Mouse (Mus musculus) MEL (cell line): ENCODE measurements around the gene Gm609. TPM values are rescaled to one million over a fixed set of nuclear protein-coding genes. Genes with fewer than 3 reads are reported as not detected.

ENCODE experiments used
- DNase-seq: peaks from one replicate; pipeline ENCODE4 v3.0.0; 2011; ENCODE audit warnings: low read depth, low spot score
- H3K27ac ChIP-seq: 2 replicates; pipeline ENCODE4 v1.5.1; 2012; ENCODE audit warnings: low read depth, mild to moderate bottlenecking, control low read depth, low read length, moderate library complexity; ENCODE audit not compliant: control insufficient read depth
- H3K27me3 ChIP-seq, 2 experiments: fragments of 150-350 bp in 1 of 2; sonication (generic) in 1 of 2; 2 replicates each; pipeline ENCODE4 v1.6.1; 2012; ENCODE audit warnings: low read length in 2 of 2, mild to moderate bottlenecking in 2 of 2, improper control_type of control experiment in 1 of 2, moderate library complexity in 1 of 2; ENCODE audit not compliant: insufficient read depth in 2 of 2, control insufficient read depth in 1 of 2
- H3K36me3 ChIP-seq, 2 experiments: 2 replicates each; pipeline ENCODE4 v1.6.1; 2012 to 2014; ENCODE audit warnings: low read length in 2 of 2, improper control_type of control experiment in 1 of 2, inconsistent platforms in 1 of 2, mild to moderate bottlenecking in 1 of 2; ENCODE audit not compliant: insufficient read depth in 2 of 2, control insufficient read depth in 1 of 2
- H3K4me1 ChIP-seq, 2 experiments: fragments of 150-350 bp in 1 of 2; sonication (generic) in 1 of 2; 2 replicates each; pipeline ENCODE4 v1.6.1; 2012; ENCODE audit warnings: low read length in 2 of 2, improper control_type of control experiment in 1 of 2, mild to moderate bottlenecking in 1 of 2; ENCODE audit not compliant: insufficient read depth in 2 of 2, control insufficient read depth in 1 of 2
- H3K4me3 ChIP-seq, 2 experiments: fragments of 150-350 bp in 1 of 2; sonication (generic) in 1 of 2; 2 replicates each; pipeline ENCODE4 v1.5.1; 2012; ENCODE audit warnings: low read depth in 2 of 2, low read length in 2 of 2, mild to moderate bottlenecking in 2 of 2, moderate library complexity in 2 of 2, control low read depth in 1 of 2, improper control_type of control experiment in 1 of 2; ENCODE audit not compliant: control insufficient read depth in 1 of 2, insufficient read depth in 1 of 2
- H3K79me2 ChIP-seq: 2 replicates; pipeline ENCODE4 v1.6.1; 2012; ENCODE audit warnings: mild to moderate bottlenecking, low read length, moderate library complexity; ENCODE audit not compliant: control insufficient read depth, poor library complexity, insufficient read depth
- H3K9ac ChIP-seq: 2 replicates; pipeline ENCODE4 v1.6.1; 2012; ENCODE audit warnings: low read depth, mild to moderate bottlenecking, control low read depth, low read length, moderate library complexity; ENCODE audit not compliant: control insufficient read depth, poor library complexity, severe bottlenecking
- H3K9me3 ChIP-seq: fragments of 150-350 bp; sonication (generic); replicated peaks from 2 replicates; pipeline ENCODE4 v1.6.1; 2012; ENCODE audit warnings: mild to moderate bottlenecking, low read length, improper control_type of control experiment, moderate library complexity; ENCODE audit not compliant: insufficient read depth
- BHLHE40 ChIP-seq: IDR thresholded peaks from 2 replicates; pipeline ENCODE4 v1.6.1; 2012; ENCODE audit warnings: low read depth, mild to moderate bottlenecking, inconsistent platforms, low read length, improper control_type of control experiment, borderline replicate concordance
- CHD1 ChIP-seq: IDR thresholded peaks from 2 replicates; pipeline ENCODE4 v1.6.1; 2012; ENCODE audit warnings: low read depth, mild to moderate bottlenecking, inconsistent platforms, low read length, improper control_type of control experiment
- GABPA ChIP-seq: IDR thresholded peaks from 2 replicates; pipeline ENCODE4 v1.6.1; 2012; ENCODE audit warnings: low read depth, mild to moderate bottlenecking, inconsistent platforms, low read length, improper control_type of control experiment, moderate library complexity
- KAT2A ChIP-seq: conservative IDR thresholded peaks from 2 replicates; pipeline ENCODE4 v1.6.1; 2012; ENCODE audit warnings: low read depth, low read length, improper control_type of control experiment, inconsistent platforms
- MAX ChIP-seq: IDR thresholded peaks from 2 replicates; pipeline ENCODE4 v1.6.1; 2011; ENCODE audit warnings: low read length, improper control_type of control experiment
- MAZ ChIP-seq: IDR thresholded peaks from 2 replicates; pipeline ENCODE4 v1.6.1; 2012; ENCODE audit warnings: low read depth, mild to moderate bottlenecking, inconsistent platforms, low read length, improper control_type of control experiment
- MEF2A ChIP-seq: IDR thresholded peaks from 2 replicates; pipeline ENCODE4 v1.6.1; 2014; ENCODE audit warnings: low read depth, mild to moderate bottlenecking, inconsistent platforms, low read length, improper control_type of control experiment; ENCODE audit not compliant: poor library complexity, insufficient replicate concordance, severe bottlenecking; ENCODE audit errors: extremely low read depth
- POLR2A ChIP-seq, 2 experiments: IDR thresholded peaks; 2 replicates each; pipeline ENCODE4 v1.6.1; 2011 to 2012; ENCODE audit warnings: low read length in 2 of 2, mild to moderate bottlenecking in 2 of 2, control low read depth in 1 of 2, improper control_type of control experiment in 1 of 2, low read depth in 1 of 2, moderate library complexity in 1 of 2; ENCODE audit not compliant: control insufficient read depth in 1 of 2, insufficient read depth in 1 of 2, poor library complexity in 1 of 2
- POLR2AphosphoS5 ChIP-seq: IDR thresholded peaks from 2 replicates; pipeline ENCODE4 v1.6.1; 2012; ENCODE audit warnings: low read depth, borderline replicate concordance, mild to moderate bottlenecking, inconsistent platforms, low read length, moderate library complexity, mixed read lengths
- RAD21 ChIP-seq: IDR thresholded peaks from 2 replicates; pipeline ENCODE4 v1.6.1; 2011; ENCODE audit warnings: mild to moderate bottlenecking, low read depth, low read length, improper control_type of control experiment
- TBP ChIP-seq: IDR thresholded peaks from 2 replicates; pipeline ENCODE4 v1.8.0; 2011; ENCODE audit warnings: low read depth, low read length, improper control_type of control experiment
- TCF12 ChIP-seq: IDR thresholded peaks from 2 replicates; pipeline ENCODE4 v1.6.1; 2014; ENCODE audit warnings: low read depth, mild to moderate bottlenecking, inconsistent platforms, low read length, improper control_type of control experiment, moderate library complexity
- USF1 ChIP-seq: IDR thresholded peaks from 2 replicates; pipeline ENCODE4 v1.6.1; 2014; ENCODE audit warnings: low read depth, mild to moderate bottlenecking, inconsistent platforms, low read length, improper control_type of control experiment, moderate library complexity
- ZKSCAN1 ChIP-seq: IDR thresholded peaks from 2 replicates; pipeline ENCODE4 v1.6.1; 2012; ENCODE audit warnings: low read depth, mild to moderate bottlenecking, inconsistent platforms, low read length, improper control_type of control experiment, moderate library complexity
- ZNF384 ChIP-seq: IDR thresholded peaks from 2 replicates; pipeline ENCODE4 v1.6.1; 2012; ENCODE audit warnings: low read depth, mild to moderate bottlenecking, inconsistent platforms, low read length, improper control_type of control experiment
- polyA plus RNA-seq, 2 experiments: library from polyadenylated mRNA; stranded (reverse) in 1 of 2; unstranded in 1 of 2; fragments of >175 nt in 1 of 2; fragments of >200 nt in 1 of 2; gene quantifications; 2 replicates each; pipeline versions ENCODE4 v1.2.1 to v1.2.4; 2012; ENCODE audit warnings: low replicate concordance in 2 of 2, low read depth in 1 of 2; ENCODE audit not compliant: insufficient read length in 2 of 2, insufficient read depth in 1 of 2, missing spikeins in 1 of 2
- total RNA-seq: library from RNA; depleted of rRNA; stranded (reverse); fragments of 300-350 nt; gene quantifications from 2 replicates; pipeline ENCODE4 v1.2.3, GENCODE M21; 2012

Gene Gm609
- total and polyA plus RNA-seq, 3 experiments, result 0.03 TPM; not detected in 2

DNA sequence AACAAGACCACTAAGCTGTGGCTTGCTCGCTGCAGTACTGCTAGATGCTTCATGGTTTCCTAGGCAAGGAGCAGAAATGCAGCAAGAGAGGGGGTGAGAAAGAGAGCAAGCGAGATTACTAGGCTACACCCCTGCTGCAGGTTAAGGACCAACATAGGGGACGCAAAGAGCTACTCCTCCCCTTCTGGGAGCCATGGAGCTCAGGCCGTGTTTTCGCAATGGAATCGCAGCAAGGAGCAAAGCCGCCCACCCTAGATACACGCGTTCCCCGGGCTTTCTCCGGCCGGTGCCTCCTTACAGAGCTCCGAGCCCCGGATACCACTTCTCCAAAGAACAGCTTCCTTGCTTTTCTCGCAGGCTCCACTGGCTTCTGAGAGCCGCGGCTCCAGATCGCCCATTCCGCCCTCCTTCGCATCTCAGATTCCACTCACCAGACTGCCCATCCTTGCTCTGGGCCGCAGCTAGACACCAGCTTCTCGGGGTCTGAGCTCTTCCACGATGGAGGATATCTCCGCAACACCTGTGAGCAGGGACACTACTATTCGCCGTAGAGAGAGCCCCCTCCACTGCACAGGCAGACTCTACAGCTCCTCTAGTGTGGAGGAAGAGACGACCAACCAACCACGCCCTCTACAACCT, 84.2 kb downstream of the Gm609 start, which contains the start of gene Cd200:
Gene Cd200, minus strand, starts transcription at position 629 of the 639 bp plus-strand sequence.
- Histone ChIP-seq H3K9ac (no peak within 1 kb of the TSS), H3K79me2 (no peaks in the 10 kb centered on the region), H3K4me1 (no peaks in the 10 kb centered on the region), H3K27me3 (no peaks in the 10 kb centered on the region), H3K9me3 (no peaks in the 10 kb centered on the region), H3K4me3 (no peak within 1 kb of the TSS), H3K36me3 (no peaks in the 10 kb centered on the region), H3K27ac (no peak within 1 kb of the TSS)
- TF ChIP-seq KAT2A, result no peak
- no peak for TF ChIP-seq MAZ
- no peak for TF ChIP-seq CHD1
- TF ChIP-seq MEF2A, result no peak
- TF ChIP-seq TBP, result no peak
- no peak for TF ChIP-seq MAX
- no peak for TF ChIP-seq POLR2A (IDR thresholded peaks at IDR 0.05; ENCODE audit: control insufficient read depth in 1 of 2, insufficient read depth in 1 of 2, low read depth in 1 of 2, low read length in 2 of 2, poor library complexity in 1 of 2)
- TF ChIP-seq TCF12, result no peak
- no peak for TF ChIP-seq GABPA
- DNase-seq, result no peak

DNA sequence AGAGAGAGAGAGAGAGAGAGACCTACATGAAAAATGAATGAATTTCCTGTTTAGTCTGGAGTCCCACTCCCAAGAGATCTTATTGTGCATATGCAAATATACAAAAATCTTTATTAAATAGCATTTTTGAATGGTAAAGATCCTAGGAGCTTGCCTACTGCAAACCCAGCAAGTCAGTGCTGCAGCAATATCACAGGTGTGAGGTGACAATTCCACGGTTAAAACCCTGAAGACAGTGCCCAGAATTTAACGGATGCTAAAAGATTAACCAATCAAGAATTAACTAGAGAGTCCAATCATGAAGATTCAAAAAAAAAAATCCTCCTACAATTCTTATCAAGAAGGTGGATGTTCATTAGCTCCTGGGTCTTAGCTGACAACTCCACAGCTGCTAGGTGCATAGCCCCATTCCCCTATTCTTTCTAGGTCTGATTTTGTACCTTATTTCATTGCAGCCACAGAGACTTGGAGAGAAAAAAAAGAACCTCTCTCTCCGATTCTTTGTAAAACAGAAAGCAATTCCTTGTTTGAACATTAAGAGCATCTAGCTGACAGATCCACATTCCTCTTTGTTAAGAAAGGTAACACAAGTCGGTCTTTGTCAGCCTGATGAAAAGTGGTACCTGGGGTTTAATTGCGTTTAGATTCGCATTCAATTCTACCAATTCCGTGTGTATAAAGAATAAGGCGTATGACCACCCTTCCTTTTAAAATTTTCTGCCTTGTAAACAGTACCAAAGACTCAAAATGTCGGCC, 84.9 kb downstream of the Gm609 start:
- Histone ChIP-seq H3K4me3 (no peak overlapping the region), H3K27me3 (no peaks in the 10 kb centered on the region), H3K79me2 (no peaks in the 10 kb centered on the region), H3K27ac (no peak overlapping the region), H3K4me1 (no peaks in the 10 kb centered on the region), H3K9ac (no peak overlapping the region), H3K36me3 (no peaks in the 10 kb centered on the region), H3K9me3 (no peaks in the 10 kb centered on the region)
- TF ChIP-seq ZNF384, result no peak
- no peak for TF ChIP-seq BHLHE40
- TF ChIP-seq TBP, result no peak
- TF ChIP-seq ZKSCAN1, result no peak
- no peak for TF ChIP-seq POLR2AphosphoS5
- no peak for DNase-seq

DNA sequence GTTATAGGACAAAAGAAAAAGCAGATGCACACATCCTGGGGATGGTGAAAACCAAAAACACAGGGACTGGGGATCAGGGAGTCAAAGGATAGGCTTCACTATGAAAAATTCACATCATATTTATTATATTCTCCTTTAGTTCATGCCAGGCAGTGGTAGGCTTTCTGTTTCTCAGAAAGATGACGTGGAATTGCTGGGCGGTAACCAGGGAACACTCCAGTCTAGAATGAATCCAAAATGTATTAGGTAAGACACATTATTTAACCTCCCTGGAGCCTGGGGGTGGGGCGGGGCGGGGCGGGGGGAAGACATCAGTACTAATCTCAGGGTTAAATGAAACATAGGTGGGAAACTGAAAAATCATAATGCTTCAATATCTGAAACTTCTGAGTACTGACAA, 85.7 kb downstream of the Gm609 start:
- H3K27me3 ChIP-seq, result no peaks in the 10 kb centered on the region
- no peak for DNase-seq
- TF ChIP-seq RAD21, result no peak
- no peak for TF ChIP-seq USF1
- TF ChIP-seq, all 39 proteins: peak for 0
- Histone ChIP-seq H3K27ac (no peak overlapping the region), H3K36me3 (no peaks in the 10 kb centered on the region), H3K9ac (no peak overlapping the region), H3K4me1 (no peaks in the 10 kb centered on the region), H3K79me2 (no peaks in the 10 kb centered on the region), H3K9me3 (no peaks in the 10 kb centered on the region), H3K4me3 (no peak overlapping the region)
